Mouse (Mus musculus) limb, embryonic 10.5 days (tissue): ENCODE data around the gene Dpm3. TPM values are rescaled to one million over a fixed set of nuclear protein-coding genes. Genes with fewer than 3 reads are reported as not detected.
"Not testable (repeated sequence)": the region's sequence is repeated elsewhere in the genome, so short reads cannot be mapped to it uniquely, and the experiment has no call there.

Experiments used
- DNase-seq: peaks from one replicate; pipeline ENCODE4 v3.0.0-alpha.2; 2017; ENCODE audit warnings: low spot score
- H3K27ac ChIP-seq: fragments of 300-500 bp; sonication (generic); 2 replicates; pipeline ENCODE4 v1.5.1; 2016; ENCODE audit warnings: mild to moderate bottlenecking
- H3K27me3 ChIP-seq: fragments of 300-500 bp; sonication (generic); 2 replicates; pipeline ENCODE4 v1.6.1; 2016; ENCODE audit warnings: low read depth, mild to moderate bottlenecking; ENCODE audit not compliant: poor library complexity, severe bottlenecking
- H3K36me3 ChIP-seq: fragments of 300-500 bp; sonication (generic); 2 replicates; pipeline ENCODE4 v1.6.1; 2016; ENCODE audit warnings: mild to moderate bottlenecking, moderate library complexity
- H3K4me1 ChIP-seq: fragments of 300-500 bp; sonication (generic); 2 replicates; pipeline ENCODE4 v1.6.1; 2016
- H3K4me3 ChIP-seq: fragments of 300-500 bp; sonication (generic); 2 replicates; pipeline ENCODE4 v1.5.1; 2016; ENCODE audit warnings: mild to moderate bottlenecking, moderate library complexity
- H3K9me3 ChIP-seq: fragments of 300-500 bp; sonication (generic); replicated peaks from 2 replicates; pipeline ENCODE4 v1.6.1; 2016; ENCODE audit warnings: mild to moderate bottlenecking
- WGBS: fragments of 180-500 bp; shearing (Covaris S2); methylation state at CpG from one replicate; pipeline ENCODE4 v1.1.7; 2016; 5-methylcytosine and 5-hydroxymethylcytosine counted together
- polyA plus RNA-seq: library from polyadenylated mRNA; unstranded; fragments of >200 nt; fragmentation: Nextera tagmentation; extraction: Ambion mirVana; gene quantifications from 2 replicates; pipeline ENCODE4 v1.2.1, GENCODE M21; 2016

The Dpm3 gene
- polyA plus RNA-seq = 82.5 and 84.0 TPM in 2 replicates

DNA sequence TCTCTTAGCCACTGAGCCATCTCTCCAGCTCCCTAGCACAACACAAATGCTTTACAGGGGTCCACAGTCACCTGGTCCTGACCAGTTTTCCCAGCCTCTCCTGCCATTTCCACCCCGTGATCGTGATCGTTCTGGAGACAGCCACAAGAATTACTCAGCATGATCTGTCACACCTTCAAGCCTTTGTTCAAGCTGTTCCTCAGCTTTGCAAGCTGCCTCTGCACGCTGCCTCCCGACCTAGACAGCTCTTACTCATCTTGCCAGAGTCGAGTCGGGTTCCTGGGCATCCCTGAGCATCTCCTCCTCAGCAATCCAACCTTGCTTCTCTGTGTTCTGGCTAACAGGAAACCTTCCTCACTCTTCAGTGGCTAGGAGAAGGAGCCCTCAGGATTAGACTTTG lies at the start of gene Dpm3:
Gene Dpm3, plus strand, starts transcription at position 283 of the 400 bp plus-strand sequence.
- DNase-seq = no peak
- Histone ChIP-seq H3K4me1 (peaks cover 14% of the 10 kb centered on the region; the same call in 1 of the 2 replicates), H3K36me3 (no peaks in the 10 kb centered on the region), H3K27ac (no peak within 1 kb of the TSS), H3K4me3 (no peak within 1 kb of the TSS), H3K27me3 (0 out of 2 replicates have a peak, but pooled peaks cover 10% of the 10 kb centered on the region), H3K9me3 (no peaks in the 10 kb centered on the region)
- 52% methylated on average over 7 of the region's 7 CpGs for WGBS

- Histone ChIP-seq H3K27me3 (no peaks in the 10 kb centered on the region), H3K4me1 (peaks cover 16% of the 10 kb centered on the region), H3K4me3 (no peak overlapping the region), H3K36me3 (peaks cover 75% of the 10 kb centered on the region), H3K9me3 (no peaks in the 10 kb centered on the region), H3K27ac (no peak overlapping the region)
- no peak for DNase-seq
- WGBS = 94% methylated on average over 7 of the region's 7 CpGs
Measured at GRCm38 (mm10) chr3:89209731-89210130, 49.4 kb upstream of the Dpm3 start.

GRCm38 (mm10) chr3:89210162-89210561 lies 49.0 kb upstream of the Dpm3 start:
- DNase-seq = no peak
- Histone ChIP-seq H3K4me3 (no peak overlapping the region), H3K4me1 (peaks cover 20% of the 10 kb centered on the region), H3K36me3 (peaks cover 72% of the 10 kb centered on the region), H3K27me3 (no peaks in the 10 kb centered on the region), H3K9me3 (no peaks in the 10 kb centered on the region), H3K27ac (no peak overlapping the region)
- 93% methylated on average over 13 of the region's 13 CpGs for WGBS

GRCm38 (mm10) chr3:89210731-89211130 lies 48.4 kb upstream of the Dpm3 start:
- DNase-seq = no peak
- H3K36me3 ChIP-seq = peaks cover 66% of the 10 kb centered on the region
- no peaks in the 10 kb centered on the region for H3K27me3 ChIP-seq
- H3K9me3 ChIP-seq = no peaks in the 10 kb centered on the region
- WGBS = 83% methylated on average over 7 of the region's 7 CpGs
- no peak overlapping the region for H3K4me3 ChIP-seq
- H3K4me1 ChIP-seq = peaks cover 26% of the 10 kb centered on the region
- no peak overlapping the region for H3K27ac ChIP-seq

DNA sequence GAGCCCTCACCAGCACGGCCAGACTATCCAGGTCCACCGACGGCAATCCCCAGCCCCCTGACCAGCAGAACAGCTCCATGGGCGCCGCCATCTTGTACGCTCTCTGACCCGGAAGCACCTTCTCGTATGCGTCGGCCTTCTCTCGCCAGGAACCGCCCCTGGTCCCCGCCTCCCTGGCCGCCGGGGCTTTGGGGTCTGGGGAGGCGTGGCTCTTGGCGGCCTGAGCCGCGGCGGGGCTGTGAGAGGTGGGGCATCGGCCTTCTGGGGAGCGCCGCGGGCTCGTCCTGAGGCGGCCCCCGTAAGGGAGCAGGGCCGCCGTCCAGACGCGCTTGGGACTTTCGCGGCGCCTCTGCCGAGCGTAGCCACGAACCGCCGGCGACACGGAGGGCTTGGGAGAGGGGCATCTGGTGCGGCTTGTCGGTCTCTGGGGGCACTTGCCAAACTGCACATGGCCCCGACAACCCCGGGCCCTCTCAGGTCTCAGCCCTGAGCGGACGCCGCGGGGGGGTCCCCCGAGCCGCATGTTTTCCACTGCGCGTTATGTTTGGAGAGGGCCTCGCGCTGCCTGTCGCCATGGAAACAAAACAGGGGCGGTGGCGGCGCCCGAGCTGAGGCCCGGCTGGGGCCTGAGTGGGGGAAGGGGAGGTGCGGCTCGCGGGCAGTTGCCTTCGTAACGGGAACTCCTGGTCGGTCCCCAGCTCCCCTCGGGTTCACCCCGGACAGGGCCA lies 45.2 kb upstream of the Dpm3 start:
- Histone ChIP-seq H3K9me3 (no peaks in the 10 kb centered on the region), H3K4me1 (peaks cover 34% of the 10 kb centered on the region), H3K27ac (peak overlapping the region; percentile 96), H3K36me3 (peaks cover 36% of the 10 kb centered on the region), H3K4me3 (peak overlapping the region; percentile 78), H3K27me3 (no peaks in the 10 kb centered on the region)
- peak; percentile 94 for DNase-seq
- WGBS = under 1% methylated on average over 69 of the region's 69 CpGs

DNA sequence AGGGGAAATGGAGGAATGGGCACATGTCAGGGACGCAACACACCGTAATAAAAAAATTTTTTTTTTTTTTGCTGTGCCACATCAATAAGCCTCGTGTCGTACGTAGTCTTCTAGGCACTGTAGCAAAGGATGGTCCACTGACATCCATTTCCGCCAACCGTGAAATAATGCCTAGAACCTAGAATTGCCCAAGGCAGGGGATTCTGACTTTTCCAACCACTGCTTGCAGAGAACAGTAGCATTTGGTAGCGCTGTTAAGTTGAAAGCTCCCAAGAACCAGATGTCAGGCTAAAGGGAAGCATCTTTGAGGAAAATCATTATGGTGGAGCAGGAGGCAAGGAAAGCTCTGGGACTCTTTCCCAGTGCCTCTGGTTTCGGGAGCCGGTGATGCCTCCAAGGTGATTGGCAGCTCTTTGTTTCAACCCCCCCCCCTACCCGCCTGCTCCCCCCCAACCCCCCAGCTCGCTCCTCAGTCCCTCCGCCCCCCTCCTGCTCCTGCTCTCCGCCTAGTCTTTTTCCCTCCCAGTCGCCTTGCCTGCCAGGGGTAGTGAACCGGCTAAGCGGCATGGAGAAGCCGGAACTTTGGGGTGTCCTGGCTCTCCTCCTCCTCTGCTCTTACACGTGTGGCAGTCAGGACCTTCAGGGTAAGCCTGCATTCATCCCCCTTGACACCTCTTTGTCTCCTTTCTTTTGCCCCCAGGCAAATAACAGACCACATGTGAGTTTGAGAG lies 44.3 kb upstream of the Dpm3 start, which contains the start of gene Thbs3:
Gene Thbs3, plus strand, starts transcription at position 500 of the 731 bp plus-strand sequence.
- H3K27ac ChIP-seq = peak within 1 kb of the TSS; percentile 96
- no peaks in the 10 kb centered on the region for H3K9me3 ChIP-seq
- H3K4me1 ChIP-seq = peaks cover 41% of the 10 kb centered on the region
- H3K36me3 ChIP-seq = peaks cover 27% of the 10 kb centered on the region
- WGBS = under 1% methylated on average over 19 of the region's 19 CpGs
- peak within 1 kb of the TSS; percentile 78 for H3K4me3 ChIP-seq
- no peaks in the 10 kb centered on the region for H3K27me3 ChIP-seq
- peak; percentile 64 for DNase-seq

GRCm38 (mm10) chr3:89215853-89216252 lies 43.3 kb upstream of the Dpm3 start:
- Histone ChIP-seq H3K4me1 (peaks cover 44% of the 10 kb centered on the region), H3K27me3 (no peaks in the 10 kb centered on the region), H3K4me3 (peak overlapping the region; percentile 78), H3K27ac (peak overlapping the region; percentile 96), H3K9me3 (no peaks in the 10 kb centered on the region), H3K36me3 (peaks cover 17% of the 10 kb centered on the region)
- peak; percentile 87 for DNase-seq
- 0% methylated on average over 6 of the region's 6 CpGs for WGBS

DNA sequence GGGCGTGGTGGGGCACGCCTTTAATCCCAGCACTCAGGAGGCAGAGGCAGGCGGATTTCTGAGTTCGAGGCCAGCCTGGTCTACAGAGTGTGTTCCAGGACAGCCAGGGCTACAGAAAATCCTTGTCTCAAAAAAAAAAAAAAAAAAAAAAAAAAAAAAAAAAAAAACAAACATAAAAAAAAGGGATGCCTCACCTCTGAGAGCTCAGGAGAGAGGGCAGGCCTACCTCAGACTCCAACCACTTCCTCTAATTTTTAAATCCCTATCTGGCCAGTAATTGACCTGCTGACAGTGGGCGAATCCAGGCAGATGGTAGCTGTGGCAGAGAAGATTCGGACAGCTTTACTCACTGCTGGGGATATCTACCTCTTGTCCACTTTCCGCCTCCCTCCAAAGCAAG lies 42.8 kb upstream of the Dpm3 start:
- 79% methylated on average over 7 of the region's 7 CpGs for WGBS
- H3K9me3 ChIP-seq, DNase-seq, H3K27me3 ChIP-seq, H3K27ac ChIP-seq, H3K4me3 ChIP-seq: not testable (repeated sequence)
- Histone ChIP-seq H3K36me3 (peaks cover 19% of the 10 kb centered on the region), H3K4me1 (peaks cover 49% of the 10 kb centered on the region)

- H3K27me3 ChIP-seq = no peaks in the 10 kb centered on the region
- no peaks in the 10 kb centered on the region for H3K9me3 ChIP-seq
- peaks cover 21% of the 10 kb centered on the region for H3K36me3 ChIP-seq
- 92% methylated on average over 1 of the region's 1 CpGs for WGBS
- no peak overlapping the region for H3K4me3 ChIP-seq
- H3K4me1 ChIP-seq = peaks cover 40% of the 10 kb centered on the region
- no peak overlapping the region for H3K27ac ChIP-seq
- no peak for DNase-seq
Measured at GRCm38 (mm10) chr3:89218271-89218670, 40.9 kb upstream of the Dpm3 start.

- no peak overlapping the region for H3K27ac ChIP-seq
- DNase-seq = no peak
- peaks cover 34% of the 10 kb centered on the region for H3K36me3 ChIP-seq
- H3K4me3 ChIP-seq = no peak overlapping the region
- H3K9me3 ChIP-seq = no peaks in the 10 kb centered on the region
- H3K27me3 ChIP-seq = peaks cover 1% of the 10 kb centered on the region; the same call in 1 of the 2 replicates
- WGBS = 42% methylated on average over 8 of the region's 8 CpGs
- H3K4me1 ChIP-seq = peaks cover 35% of the 10 kb centered on the region
Measured at GRCm38 (mm10) chr3:89219546-89219945, 39.6 kb upstream of the Dpm3 start.

GRCm38 (mm10) chr3:89221167-89221566 lies 38.0 kb upstream of the Dpm3 start:
- H3K4me3 ChIP-seq = no peak overlapping the region
- DNase-seq = no peak
- peaks cover 43% of the 10 kb centered on the region for H3K36me3 ChIP-seq
- H3K9me3 ChIP-seq = no peaks in the 10 kb centered on the region
- peaks cover 34% of the 10 kb centered on the region for H3K4me1 ChIP-seq
- peaks cover 17% of the 10 kb centered on the region for H3K27me3 ChIP-seq
- WGBS = 49% methylated on average over 5 of the region's 5 CpGs
- H3K27ac ChIP-seq = no peak overlapping the region

GRCm38 (mm10) chr3:89224796-89225195 lies 34.4 kb upstream of the Dpm3 start:
- Histone ChIP-seq H3K4me3 (no peak overlapping the region), H3K36me3 (peaks cover 40% of the 10 kb centered on the region), H3K27me3 (peaks cover 39% of the 10 kb centered on the region), H3K27ac (no peak overlapping the region), H3K9me3 (no peaks in the 10 kb centered on the region), H3K4me1 (peaks cover 52% of the 10 kb centered on the region)
- 81% methylated on average over 11 of the region's 11 CpGs for WGBS
- no peak for DNase-seq

GRCm38 (mm10) chr3:89225321-89225815 lies 33.8 kb upstream of the Dpm3 start:
- 54% methylated on average over 12 of the region's 12 CpGs for WGBS
- Histone ChIP-seq H3K4me1 (peaks cover 50% of the 10 kb centered on the region), H3K27me3 (peaks cover 45% of the 10 kb centered on the region), H3K36me3 (peaks cover 40% of the 10 kb centered on the region), H3K4me3 (peak overlapping the region; percentile 66), H3K27ac (peak overlapping the region; percentile 87; the same call in 1 of the 2 replicates), H3K9me3 (no peaks in the 10 kb centered on the region)
- DNase-seq = no peak
